Mouse (Mus musculus) CH12.LX (cell line): ENCODE data around the gene Fyb. TPM values are rescaled to one million over a fixed set of nuclear protein-coding genes. Genes with fewer than 3 reads are reported as not detected.

Experiments
- DNase-seq: peaks from one replicate; pipeline ENCODE4 v3.0.0-alpha.2; 2013; ENCODE audit errors: extremely low read depth
- H3K27ac ChIP-seq: 2 replicates; pipeline ENCODE4 v1.5.1; 2012; ENCODE audit warnings: low read depth, mild to moderate bottlenecking, control low read depth, moderate library complexity; ENCODE audit not compliant: insufficient read depth
- H3K27me3 ChIP-seq: replicated peaks from 2 replicates; pipeline ENCODE3; 2012; ENCODE audit warnings: inconsistent platforms
- H3K36me3 ChIP-seq, 2 experiments: replicated peaks in 1 of 2; 2 replicates each; pipeline versions ENCODE3 to v1.6.1; 2012; ENCODE audit warnings: inconsistent platforms in 1 of 2, low read length in 1 of 2, mild to moderate bottlenecking in 1 of 2, mixed read lengths in 1 of 2, moderate library complexity in 1 of 2; ENCODE audit not compliant: control insufficient read depth in 1 of 2, insufficient read depth in 1 of 2
- H3K4me1 ChIP-seq, 2 experiments: 2 replicates each; pipeline ENCODE4 v1.6.1; 2012; ENCODE audit warnings: inconsistent platforms in 1 of 2, moderate library complexity in 1 of 2; ENCODE audit not compliant: insufficient read depth in 2 of 2, control insufficient read depth in 1 of 2
- H3K4me2 ChIP-seq: 2 replicates; pipeline ENCODE4 v1.6.1; 2012; ENCODE audit warnings: low read depth, mild to moderate bottlenecking, control low read depth; ENCODE audit not compliant: poor library complexity, insufficient read depth, severe bottlenecking
- H3K4me3 ChIP-seq, 3 experiments: fragments of 150-350 bp in 1 of 3; sonication (generic) in 1 of 3; replicated peaks in 1 of 3; 2 replicates each; pipeline versions ENCODE3 to v1.5.1; 2011 to 2012; ENCODE audit warnings: low read depth in 2 of 3, low read length in 2 of 3, mild to moderate bottlenecking in 2 of 3, moderate library complexity in 2 of 3, control low read depth in 1 of 3, improper control_type of control experiment in 1 of 3, inconsistent platforms in 1 of 3, mixed read lengths in 1 of 3; ENCODE audit not compliant: poor library complexity in 1 of 3
- H3K79me2 ChIP-seq: replicated peaks from 2 replicates; pipeline ENCODE4 v1.6.1; 2012; ENCODE audit warnings: mild to moderate bottlenecking, moderate library complexity; ENCODE audit not compliant: control insufficient read depth, poor library complexity, insufficient read depth, severe bottlenecking; ENCODE audit errors: extremely low read depth
- H3K9ac ChIP-seq: 2 replicates; pipeline ENCODE4 v1.6.1; 2012; ENCODE audit warnings: low read depth, mild to moderate bottlenecking, control low read depth, moderate library complexity; ENCODE audit not compliant: insufficient read depth
- H3K9me3 ChIP-seq: replicated peaks from 2 replicates; pipeline ENCODE3; 2012; ENCODE audit warnings: low read length, inconsistent platforms, mixed read lengths
- BHLHE40 ChIP-seq: IDR thresholded peaks from 2 replicates; pipeline ENCODE4 v1.6.1; 2011; ENCODE audit warnings: mild to moderate bottlenecking, low read depth, low read length, improper control_type of control experiment
- CHD1 ChIP-seq: IDR thresholded peaks from 2 replicates; pipeline ENCODE4 v1.6.1; 2012; ENCODE audit warnings: low read depth, low read length, improper control_type of control experiment, inconsistent platforms
- E2F4 ChIP-seq: IDR thresholded peaks from 2 replicates; pipeline ENCODE4 v1.6.1; 2011; ENCODE audit warnings: low read depth, low read length, improper control_type of control experiment; ENCODE audit not compliant: insufficient replicate concordance
- EP300 ChIP-seq: IDR thresholded peaks from 2 replicates; pipeline ENCODE4 v1.6.1; 2011; ENCODE audit warnings: low read length, improper control_type of control experiment
- ETS1 ChIP-seq: conservative IDR thresholded peaks from 2 replicates; pipeline ENCODE4 v1.6.1; 2012; ENCODE audit warnings: low read depth, mild to moderate bottlenecking, inconsistent platforms, low read length, improper control_type of control experiment, moderate library complexity
- HCFC1 ChIP-seq: IDR thresholded peaks from 2 replicates; pipeline ENCODE4 v1.6.1; 2012; ENCODE audit warnings: low read depth, mild to moderate bottlenecking, inconsistent platforms, low read length, improper control_type of control experiment
- IRF4 ChIP-seq: IDR thresholded peaks from 2 replicates; pipeline ENCODE4 v1.6.1; 2014; ENCODE audit warnings: low read depth, mild to moderate bottlenecking, inconsistent platforms, low read length, improper control_type of control experiment
- MAZ ChIP-seq: IDR thresholded peaks from 2 replicates; pipeline ENCODE4 v1.6.1; 2012; ENCODE audit warnings: low read depth, mild to moderate bottlenecking, inconsistent platforms, low read length, improper control_type of control experiment, moderate library complexity
- MXI1 ChIP-seq: IDR thresholded peaks from 2 replicates; pipeline ENCODE4 v1.6.1; 2011; ENCODE audit warnings: mild to moderate bottlenecking, low read depth, low read length, improper control_type of control experiment
- MYC ChIP-seq: IDR thresholded peaks from 2 replicates; pipeline ENCODE4 v1.6.1; 2011; ENCODE audit warnings: low read depth, mild to moderate bottlenecking, improper control_type of control experiment, low read length
- NRF1 ChIP-seq: IDR thresholded peaks from 2 replicates; pipeline ENCODE4 v1.6.1; 2014; ENCODE audit warnings: low read depth, mild to moderate bottlenecking, inconsistent platforms, low read length, improper control_type of control experiment, moderate library complexity
- POLR2A ChIP-seq: IDR thresholded peaks from 2 replicates; pipeline ENCODE4 v1.6.1; 2011; ENCODE audit warnings: low read depth, mild to moderate bottlenecking, improper control_type of control experiment, low read length
- POLR2AphosphoS2 ChIP-seq: IDR thresholded peaks from 2 replicates; pipeline ENCODE4 v1.6.1; 2011; ENCODE audit warnings: low read depth, low read length, improper control_type of control experiment
- RAD21 ChIP-seq: IDR thresholded peaks from 2 replicates; pipeline ENCODE4 v1.6.1; 2011; ENCODE audit warnings: low read depth, mild to moderate bottlenecking, low read length, improper control_type of control experiment, moderate library complexity
- SIN3A ChIP-seq: IDR thresholded peaks from 2 replicates; pipeline ENCODE4 v1.6.1; 2012; ENCODE audit warnings: low read length, improper control_type of control experiment, inconsistent platforms
- SMC3 ChIP-seq: IDR thresholded peaks from 2 replicates; pipeline ENCODE4 v1.6.1; 2011; ENCODE audit warnings: low read depth, low read length, improper control_type of control experiment
- TBP ChIP-seq: conservative IDR thresholded peaks from 2 replicates; pipeline ENCODE4 v1.6.1; 2011; ENCODE audit warnings: low read depth, low read length, improper control_type of control experiment
- TCF12 ChIP-seq: IDR thresholded peaks from 2 replicates; pipeline ENCODE4 v1.6.1; 2014; ENCODE audit warnings: low read depth, mild to moderate bottlenecking, inconsistent platforms, low read length, improper control_type of control experiment
- ZC3H11A ChIP-seq: IDR thresholded peaks from 2 replicates; pipeline ENCODE4 v1.6.1; 2012; ENCODE audit warnings: low read depth, mild to moderate bottlenecking, inconsistent platforms, low read length, improper control_type of control experiment
- ZNF384 ChIP-seq: IDR thresholded peaks from 2 replicates; pipeline ENCODE4 v1.6.1; 2012; ENCODE audit warnings: low read depth, low read length, improper control_type of control experiment, inconsistent platforms
- dilution Hi-C: fragments of 300-500 bp; cut with MboI; formaldehyde crosslinking; loops from 2 replicates; pipeline ENCODE4 v1.14.3; 2020; ENCODE audit warnings: low sequenced_read_pairs; ENCODE audit not compliant: extremely low pct_unique_long_range_greater_than_20kb, extremely low pct_ligation_motif_present
- in situ Hi-C: fragments of 300-500 bp; cut with MboI; formaldehyde crosslinking; loops from 3 replicates; pipeline ENCODE4 v1.14.3; 2019; ENCODE audit warnings: low sequenced_read_pairs, low pct_ligation_motif_present, low pct_unique_long_range_greater_than_20kb, mixed read lengths
- polyA plus RNA-seq: library from polyadenylated mRNA; unstranded; fragments of >175 nt; gene quantifications from 2 replicates; pipeline ENCODE4 v1.2.1, GENCODE M21; 2012; ENCODE audit warnings: low read depth; ENCODE audit not compliant: insufficient read length
- total RNA-seq, 2 experiments: library from RNA; depleted of rRNA; stranded (reverse); fragments of 300-350 nt in 1 of 2; fragments of >200 nt in 1 of 2; gene quantifications; 2 replicates each; pipeline ENCODE4 v1.2.3; 2012 to 2014

The Fyb gene
- total and polyA plus RNA-seq, 3 experiments, result 17.6 to 60.1 (median 32.2) TPM

DNA sequence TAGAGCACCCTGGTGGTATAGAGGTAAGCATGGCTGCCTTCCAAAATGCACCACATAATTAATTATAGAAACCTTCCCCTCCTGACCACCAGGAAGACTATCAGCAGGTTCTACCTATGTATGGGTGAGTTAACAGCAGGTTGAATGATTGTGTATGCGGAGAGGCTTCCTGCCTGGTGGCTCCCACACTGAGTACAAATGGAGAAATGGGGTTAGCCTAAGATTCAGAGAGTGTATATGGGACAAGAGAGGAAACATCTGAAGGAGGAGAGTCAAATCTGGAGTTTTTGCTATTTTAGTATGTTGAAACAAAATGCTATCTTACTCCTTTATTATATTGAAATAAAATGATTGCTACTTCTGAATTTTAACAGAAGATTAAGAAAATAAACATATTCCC, 5.1 kb upstream of the Fyb start:
- Histone ChIP-seq H3K4me3 (no peak overlapping the region), H3K4me2 (no peak overlapping the region), H3K27ac (no peak overlapping the region), H3K9ac (no peak overlapping the region), H3K27me3 (no peaks in the 10 kb centered on the region), H3K36me3 (no peaks in the 10 kb centered on the region), H3K79me2 (no peaks in the 10 kb centered on the region), H3K9me3 (no peaks in the 10 kb centered on the region), H3K4me1 (peaks cover 2 to 16% of the 10 kb centered on the region in 2 experiments; a peak in 2 of 4 replicates)
- in situ Hi-C loops (no loop called here), dilution Hi-C loops (no loop called here)
- no peak for DNase-seq
- no peak for TF ChIP-seq HCFC1
- no peak for TF ChIP-seq SMC3
- no peak for TF ChIP-seq E2F4
- TF ChIP-seq ZNF384, result no peak
- TF ChIP-seq POLR2A, result no peak
- no peak for TF ChIP-seq EP300
- no peak for TF ChIP-seq MAZ
- no peak for TF ChIP-seq TBP
- TF ChIP-seq BHLHE40, result no peak
- TF ChIP-seq IRF4, result no peak
- TF ChIP-seq CHD1, result no peak
- TF ChIP-seq TCF12, result no peak

DNA sequence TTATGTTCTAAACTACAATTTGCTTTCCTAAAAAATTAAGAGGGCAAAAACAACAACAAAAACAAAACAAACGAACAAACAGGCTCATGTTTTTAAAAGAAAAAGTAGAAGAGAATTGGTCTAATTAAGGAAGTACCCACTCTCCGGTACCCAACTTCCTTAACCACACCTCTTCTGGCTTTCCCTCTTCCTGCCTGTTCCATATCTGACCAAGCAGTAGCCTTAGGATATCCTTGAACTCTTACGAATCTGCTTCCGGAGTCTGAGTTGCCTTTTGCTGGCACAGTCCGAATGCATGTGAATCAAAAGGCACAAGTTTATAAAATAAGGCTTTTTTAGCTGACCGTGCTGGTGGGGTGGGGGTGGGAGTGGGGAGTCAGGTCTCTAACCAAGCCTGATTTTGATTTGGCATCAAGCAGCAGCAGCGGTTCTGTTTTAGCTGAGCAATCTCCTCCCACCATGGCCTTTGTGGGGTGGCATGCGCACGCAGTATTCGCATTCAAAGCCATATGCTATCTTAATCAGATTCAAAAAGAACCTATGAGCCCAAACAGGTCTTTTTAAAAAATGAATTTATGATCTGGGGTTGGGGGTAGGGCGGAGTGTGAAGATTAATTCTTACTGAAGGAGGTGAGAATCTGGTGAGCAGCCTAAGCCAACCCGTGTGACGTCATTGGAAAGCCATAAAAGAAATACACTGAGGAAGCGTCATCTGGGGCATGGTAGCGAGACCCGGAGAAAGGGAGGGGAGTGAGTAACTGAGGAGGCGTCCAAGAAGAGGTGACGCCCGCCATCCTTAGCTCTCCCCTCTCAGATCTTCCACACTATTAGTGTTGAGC, 3.0 kb upstream of the Fyb start:
- H3K79me2 ChIP-seq, result no peaks in the 10 kb centered on the region
- TF ChIP-seq RAD21 (no peak), NRF1 (no peak), ETS1 (no peak), SIN3A (no peak), MYC (no peak), MXI1 (no peak), ZC3H11A (no peak), POLR2AphosphoS2 (no peak)
- H3K4me1 ChIP-seq, result peaks cover 2 to 22% of the 10 kb centered on the region in 2 experiments; a peak in 2 of 4 replicates
- in situ Hi-C loops, result no loop called here
- H3K36me3 ChIP-seq, result no peaks in the 10 kb centered on the region
- H3K9ac ChIP-seq, result no peak overlapping the region
- DNase-seq, result no peak
- no peak overlapping the region for H3K27ac ChIP-seq
- H3K9me3 ChIP-seq, result no peaks in the 10 kb centered on the region
- H3K27me3 ChIP-seq, result no peaks in the 10 kb centered on the region
- peak overlapping the region; percentile 38; the same call in 1 of the 2 replicates for H3K4me2 ChIP-seq
- no peak overlapping the region for H3K4me3 ChIP-seq
- dilution Hi-C loops, result no loop called here
